Mouse (Mus musculus): ENCODE results near the gene Rbpms2. TPM values are rescaled to one million over a fixed set of nuclear protein-coding genes. Genes with fewer than 3 reads are reported as not detected.

Rbpms2 gene
- polyA plus RNA-seq, 1 experiment from 2014 or later, result 34.8 TPM

DNA sequence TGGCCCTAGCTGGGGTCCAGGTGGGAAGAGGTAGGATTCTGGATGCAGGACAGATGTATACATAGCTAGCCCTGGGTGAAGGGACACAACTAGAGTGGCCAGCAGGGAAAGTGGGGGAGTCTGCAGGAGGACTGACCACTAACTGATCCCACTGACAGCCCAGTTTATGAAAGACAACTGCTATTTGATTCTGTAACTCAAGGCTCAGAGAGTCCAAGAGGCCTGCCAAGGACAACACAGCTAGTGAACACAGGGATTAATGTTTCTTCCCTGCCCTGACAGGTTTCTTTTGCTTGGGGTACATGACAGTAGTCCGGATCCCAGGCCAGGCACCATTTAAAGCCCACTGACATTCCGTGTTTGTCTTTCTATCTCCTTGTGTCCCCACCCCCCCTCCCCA is 22.3 kb upstream of the Rbpms2 start:
- no peak overlapping the region for H3K27ac ChIP-seq (ENCODE audit: low read depth, low read length)
- H3K4me1 ChIP-seq (replicated peaks; ENCODE audit: control insufficient read depth, insufficient read depth, low read length), result peaks cover 3% of the 10 kb centered on the region
- H3K36me3 ChIP-seq (ENCODE audit: control insufficient read depth, insufficient read depth, low read length), result no peaks in the 10 kb centered on the region
- H3K4me2 ChIP-seq, result no peak overlapping the region
- no peaks in the 10 kb centered on the region for H3K27me3 ChIP-seq (replicated peaks; ENCODE audit: control insufficient read depth, insufficient read depth, low read length)
- ATAC-seq (replicated peaks; ENCODE audit: low FRiP score), result no peak
- no peak for DNase-seq (ENCODE audit: low spot score)
- no peak overlapping the region for H3K9ac ChIP-seq (ENCODE audit: low read depth, low read length)
- no peaks in the 10 kb centered on the region for H3K9me3 ChIP-seq (ENCODE audit: control insufficient read depth, low read length)
- no peak overlapping the region for H3K4me3 ChIP-seq (ENCODE audit: low read depth, low read length)
- WGBS, result 40% methylated on average over 2 of the region's 2 CpGs

DNA sequence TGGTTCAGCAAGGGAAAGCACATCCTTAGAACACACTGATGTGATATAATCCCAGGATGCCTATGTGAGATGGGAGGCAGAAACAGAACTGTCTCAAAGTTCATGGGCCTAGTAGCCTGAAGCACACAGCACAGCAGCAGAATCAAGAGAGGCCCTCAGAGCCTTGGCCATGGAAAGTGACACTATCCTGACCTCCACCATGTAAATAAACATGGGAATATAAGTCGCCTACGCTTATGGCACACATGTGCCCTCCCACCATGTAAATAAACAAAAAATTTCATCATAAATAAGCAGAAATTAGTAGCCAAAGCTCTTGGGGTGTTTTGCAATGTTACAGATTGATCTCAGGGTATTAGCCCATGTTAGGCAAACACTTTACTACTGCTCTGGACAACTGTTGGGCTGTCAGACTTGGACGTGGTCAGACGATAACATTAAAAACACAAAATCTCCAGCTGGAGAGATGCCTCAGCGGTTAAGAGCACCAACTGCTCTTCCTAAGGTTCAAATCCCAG is 17.4 kb upstream of the Rbpms2 start:
- DNase-seq (ENCODE audit: low spot score) (no peak), ATAC-seq (replicated peaks; ENCODE audit: low FRiP score) (no peak)
- no peak overlapping the region for H3K4me2 ChIP-seq
- no peaks in the 10 kb centered on the region for H3K4me1 ChIP-seq (replicated peaks; ENCODE audit: control insufficient read depth, insufficient read depth, low read length)
- H3K36me3 ChIP-seq (ENCODE audit: control insufficient read depth, insufficient read depth, low read length), result no peaks in the 10 kb centered on the region
- H3K27me3 ChIP-seq (replicated peaks; ENCODE audit: control insufficient read depth, insufficient read depth, low read length), result no peaks in the 10 kb centered on the region
- no peak overlapping the region for H3K27ac ChIP-seq (ENCODE audit: low read depth, low read length)
- H3K9me3 ChIP-seq (ENCODE audit: control insufficient read depth, low read length), result no peaks in the 10 kb centered on the region
- no peak overlapping the region for H3K9ac ChIP-seq (ENCODE audit: low read depth, low read length)
- 76% methylated on average over 5 of the region's 5 CpGs for WGBS
- no peak overlapping the region for H3K4me3 ChIP-seq (ENCODE audit: low read depth, low read length)

DNA sequence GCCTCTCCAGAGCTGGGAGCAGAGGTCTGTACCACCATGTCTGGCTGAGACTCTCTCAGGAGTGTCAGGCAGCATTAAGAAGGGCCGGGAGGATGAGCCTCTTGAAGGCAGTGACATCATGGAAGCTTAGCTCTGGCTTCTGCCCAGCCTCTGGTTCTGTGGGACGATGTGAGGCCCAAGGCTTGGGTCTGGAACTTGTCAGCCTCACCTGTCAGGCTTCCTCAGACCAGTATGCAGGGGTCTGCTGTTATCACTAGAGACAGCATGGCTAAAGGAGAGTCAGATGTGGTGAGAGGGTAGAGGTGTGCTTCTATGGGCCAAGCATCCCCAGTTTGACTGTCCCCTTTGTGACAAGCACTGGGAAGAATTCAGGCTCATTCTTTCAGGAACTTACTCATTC is 16.4 kb upstream of the Rbpms2 start:
- ATAC-seq (replicated peaks; ENCODE audit: low FRiP score), result no peak
- WGBS, result 50% methylated on average over 2 of the region's 2 CpGs

DNA sequence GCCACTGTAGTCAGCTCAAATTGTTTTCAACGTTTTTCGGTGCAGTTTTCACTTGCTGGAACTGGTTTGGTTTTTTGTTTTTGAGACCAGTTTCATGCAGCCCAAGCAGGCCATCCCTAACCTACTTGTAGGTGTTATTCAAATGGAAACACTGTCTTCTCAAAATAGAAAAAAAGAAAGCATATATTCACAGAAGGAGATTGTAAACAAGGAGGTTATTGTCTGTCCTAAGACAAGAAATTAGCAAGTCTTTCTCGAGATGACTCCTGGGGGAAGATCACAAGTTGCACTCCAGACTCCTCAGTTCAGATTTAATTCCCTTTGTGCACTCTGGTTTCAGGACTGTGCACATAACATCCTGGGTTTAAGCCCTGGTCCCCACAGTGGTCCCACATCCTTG is 10.1 kb upstream of the Rbpms2 start:
- H3K4me1 ChIP-seq (replicated peaks; ENCODE audit: control insufficient read depth, insufficient read depth, low read length), result no peaks in the 10 kb centered on the region
- H3K4me3 ChIP-seq (ENCODE audit: low read depth, low read length), result no peak overlapping the region
- H3K9ac ChIP-seq (ENCODE audit: low read depth, low read length), result no peak overlapping the region
- ATAC-seq (replicated peaks; ENCODE audit: low FRiP score) (no peak), DNase-seq (ENCODE audit: low spot score) (no peak)
- H3K9me3 ChIP-seq (ENCODE audit: control insufficient read depth, low read length), result no peaks in the 10 kb centered on the region
- no peak overlapping the region for H3K4me2 ChIP-seq
- no peaks in the 10 kb centered on the region for H3K27me3 ChIP-seq (replicated peaks; ENCODE audit: control insufficient read depth, insufficient read depth, low read length)
- 60% methylated on average over 3 of the region's 3 CpGs for WGBS
- no peak overlapping the region for H3K27ac ChIP-seq (ENCODE audit: low read depth, low read length)
- H3K36me3 ChIP-seq (ENCODE audit: control insufficient read depth, insufficient read depth, low read length), result no peaks in the 10 kb centered on the region

More for the DNA sequence above, 16.4 kb upstream of the Rbpms2 start:
- Histone ChIP-seq H3K27me3 (replicated peaks; ENCODE audit: control insufficient read depth, insufficient read depth, low read length) (no peaks in the 10 kb centered on the region), H3K4me3 (ENCODE audit: low read depth, low read length) (no peak overlapping the region), H3K9ac (ENCODE audit: low read depth, low read length) (no peak overlapping the region), H3K9me3 (ENCODE audit: control insufficient read depth, low read length) (no peaks in the 10 kb centered on the region), H3K4me1 (replicated peaks; ENCODE audit: control insufficient read depth, insufficient read depth, low read length) (no peaks in the 10 kb centered on the region), H3K4me2 (no peak overlapping the region), H3K36me3 (ENCODE audit: control insufficient read depth, insufficient read depth, low read length) (no peaks in the 10 kb centered on the region), H3K27ac (ENCODE audit: low read depth, low read length) (no peak overlapping the region)
- DNase-seq (ENCODE audit: low spot score), result no peak

DNA sequence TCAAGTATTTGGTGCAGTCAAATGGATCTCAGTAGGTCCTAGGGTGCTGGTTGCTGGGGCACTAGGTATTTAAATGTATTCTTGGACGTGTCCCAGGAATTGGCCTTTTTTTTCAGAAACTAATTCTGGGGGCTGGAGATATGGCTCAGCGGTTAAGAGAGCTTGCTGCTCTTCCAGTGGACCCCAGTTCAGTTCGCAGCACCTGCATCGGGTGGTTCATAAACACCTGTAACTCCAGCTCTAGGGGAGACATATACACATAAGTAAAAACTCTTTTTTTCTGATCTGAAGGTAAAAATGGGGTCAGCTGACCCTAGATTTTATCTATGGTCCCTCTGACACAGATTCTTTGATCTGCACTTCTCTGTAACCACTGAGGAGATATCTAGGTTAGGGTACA is 8.3 kb upstream of the Rbpms2 start:
- no peak for DNase-seq (ENCODE audit: low spot score)
- Histone ChIP-seq H3K9ac (ENCODE audit: low read depth, low read length) (no peak overlapping the region), H3K27me3 (replicated peaks; ENCODE audit: control insufficient read depth, insufficient read depth, low read length) (no peaks in the 10 kb centered on the region), H3K27ac (ENCODE audit: low read depth, low read length) (no peak overlapping the region), H3K4me1 (replicated peaks; ENCODE audit: control insufficient read depth, insufficient read depth, low read length) (no peaks in the 10 kb centered on the region), H3K4me3 (ENCODE audit: low read depth, low read length) (no peak overlapping the region), H3K4me2 (no peak overlapping the region), H3K9me3 (ENCODE audit: control insufficient read depth, low read length) (no peaks in the 10 kb centered on the region), H3K36me3 (ENCODE audit: control insufficient read depth, insufficient read depth, low read length) (no peaks in the 10 kb centered on the region)
- 80% methylated on average over 4 of the region's 4 CpGs for WGBS
- ATAC-seq (replicated peaks; ENCODE audit: low FRiP score), result no peak

DNA sequence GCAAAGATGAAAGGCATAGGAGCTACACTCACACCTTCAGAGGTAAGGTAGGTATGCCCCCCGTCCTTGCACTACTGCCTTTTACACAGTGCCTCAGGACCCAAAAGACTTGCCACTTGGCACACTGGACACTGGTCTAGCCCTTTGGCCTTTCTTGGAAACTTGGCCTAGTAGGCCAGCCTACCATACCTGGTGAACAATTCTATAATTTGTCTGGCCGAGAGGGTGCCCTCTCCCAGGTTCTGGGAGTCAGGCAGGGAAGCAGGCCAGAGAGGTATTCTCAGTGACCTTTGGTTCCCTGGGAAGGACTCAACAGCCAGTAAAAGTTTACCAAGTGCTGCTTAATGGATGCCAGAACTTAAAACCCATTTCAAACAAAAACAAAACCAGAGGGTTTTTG is 7.8 kb upstream of the Rbpms2 start:
- H3K27me3 ChIP-seq (replicated peaks; ENCODE audit: control insufficient read depth, insufficient read depth, low read length), result peaks cover 2% of the 10 kb centered on the region; the same call in 1 of the 2 replicates
- no peak for DNase-seq (ENCODE audit: low spot score)
- no peak overlapping the region for H3K27ac ChIP-seq (ENCODE audit: low read depth, low read length)
- no peaks in the 10 kb centered on the region for H3K36me3 ChIP-seq (ENCODE audit: control insufficient read depth, insufficient read depth, low read length)
- H3K9me3 ChIP-seq (ENCODE audit: control insufficient read depth, low read length), result no peaks in the 10 kb centered on the region
- no peaks in the 10 kb centered on the region for H3K4me1 ChIP-seq (replicated peaks; ENCODE audit: control insufficient read depth, insufficient read depth, low read length)
- no peak overlapping the region for H3K9ac ChIP-seq (ENCODE audit: low read depth, low read length)
- H3K4me2 ChIP-seq, result no peak overlapping the region
- no peak for ATAC-seq (replicated peaks; ENCODE audit: low FRiP score)
- no peak overlapping the region for H3K4me3 ChIP-seq (ENCODE audit: low read depth, low read length)
- WGBS, result 76% methylated on average over 2 of the region's 2 CpGs

DNA sequence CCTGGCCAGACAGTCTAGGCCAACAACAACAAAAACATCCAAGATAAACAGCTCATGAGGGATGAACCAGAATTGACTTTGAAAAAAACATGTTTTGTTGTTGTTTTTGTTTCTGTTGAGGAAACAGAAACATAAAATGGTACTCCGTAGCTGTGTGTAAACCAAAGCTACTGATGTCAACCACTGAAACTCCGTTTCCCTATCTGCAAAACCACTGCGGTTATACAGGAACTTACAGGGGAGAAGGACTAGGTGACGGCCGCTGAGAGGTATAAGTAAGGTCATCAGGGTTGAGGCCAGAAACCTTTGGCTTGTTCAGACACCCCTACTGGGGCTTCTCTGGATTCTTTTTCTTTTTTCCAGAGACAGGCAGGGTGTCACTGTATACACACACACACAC is 6.6 kb upstream of the Rbpms2 start:
- Histone ChIP-seq H3K9ac (ENCODE audit: low read depth, low read length) (no peak overlapping the region), H3K9me3 (ENCODE audit: control insufficient read depth, low read length) (no peaks in the 10 kb centered on the region), H3K27me3 (replicated peaks; ENCODE audit: control insufficient read depth, insufficient read depth, low read length) (peaks cover 12% of the 10 kb centered on the region), H3K4me3 (ENCODE audit: low read depth, low read length) (no peak overlapping the region), H3K4me2 (no peak overlapping the region), H3K4me1 (replicated peaks; ENCODE audit: control insufficient read depth, insufficient read depth, low read length) (no peaks in the 10 kb centered on the region), H3K36me3 (ENCODE audit: control insufficient read depth, insufficient read depth, low read length) (no peaks in the 10 kb centered on the region), H3K27ac (ENCODE audit: low read depth, low read length) (no peak overlapping the region)
- DNase-seq (ENCODE audit: low spot score) (no peak), ATAC-seq (replicated peaks; ENCODE audit: low FRiP score) (no peak)
- 66% methylated on average over 5 of the region's 5 CpGs for WGBS

DNA sequence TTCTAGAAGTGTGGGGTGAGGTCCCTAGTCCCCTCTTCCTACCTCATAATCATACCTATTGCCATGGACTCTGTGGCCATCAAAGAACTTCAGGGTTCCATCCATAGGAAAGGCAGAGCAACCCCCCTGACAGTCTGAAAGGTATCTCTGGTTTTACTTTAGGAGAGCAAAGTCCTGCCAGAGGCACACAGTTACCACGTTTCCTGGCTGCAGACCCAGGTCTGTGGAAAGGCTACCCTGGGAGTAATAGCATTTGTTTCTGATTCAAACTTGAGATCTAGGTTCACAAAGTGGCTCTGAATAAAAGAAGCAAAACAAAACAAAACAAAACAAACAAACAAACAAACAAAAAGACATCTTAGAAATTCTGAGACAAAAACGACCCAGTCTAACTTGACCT is 5.2 kb upstream of the Rbpms2 start:
- Histone ChIP-seq H3K9me3 (ENCODE audit: control insufficient read depth, low read length) (no peaks in the 10 kb centered on the region), H3K9ac (ENCODE audit: low read depth, low read length) (no peak overlapping the region), H3K36me3 (ENCODE audit: control insufficient read depth, insufficient read depth, low read length) (no peaks in the 10 kb centered on the region), H3K4me3 (ENCODE audit: low read depth, low read length) (no peak overlapping the region), H3K27me3 (replicated peaks; ENCODE audit: control insufficient read depth, insufficient read depth, low read length) (peaks cover 24% of the 10 kb centered on the region), H3K4me2 (no peak overlapping the region), H3K27ac (ENCODE audit: low read depth, low read length) (no peak overlapping the region), H3K4me1 (replicated peaks; ENCODE audit: control insufficient read depth, insufficient read depth, low read length) (peaks cover 5% of the 10 kb centered on the region; the same call in 1 of the 2 replicates)
- 73% methylated on average over 2 of the region's 2 CpGs for WGBS
- ATAC-seq (replicated peaks; ENCODE audit: low FRiP score), result no peak
- no peak for DNase-seq (ENCODE audit: low spot score)

DNA sequence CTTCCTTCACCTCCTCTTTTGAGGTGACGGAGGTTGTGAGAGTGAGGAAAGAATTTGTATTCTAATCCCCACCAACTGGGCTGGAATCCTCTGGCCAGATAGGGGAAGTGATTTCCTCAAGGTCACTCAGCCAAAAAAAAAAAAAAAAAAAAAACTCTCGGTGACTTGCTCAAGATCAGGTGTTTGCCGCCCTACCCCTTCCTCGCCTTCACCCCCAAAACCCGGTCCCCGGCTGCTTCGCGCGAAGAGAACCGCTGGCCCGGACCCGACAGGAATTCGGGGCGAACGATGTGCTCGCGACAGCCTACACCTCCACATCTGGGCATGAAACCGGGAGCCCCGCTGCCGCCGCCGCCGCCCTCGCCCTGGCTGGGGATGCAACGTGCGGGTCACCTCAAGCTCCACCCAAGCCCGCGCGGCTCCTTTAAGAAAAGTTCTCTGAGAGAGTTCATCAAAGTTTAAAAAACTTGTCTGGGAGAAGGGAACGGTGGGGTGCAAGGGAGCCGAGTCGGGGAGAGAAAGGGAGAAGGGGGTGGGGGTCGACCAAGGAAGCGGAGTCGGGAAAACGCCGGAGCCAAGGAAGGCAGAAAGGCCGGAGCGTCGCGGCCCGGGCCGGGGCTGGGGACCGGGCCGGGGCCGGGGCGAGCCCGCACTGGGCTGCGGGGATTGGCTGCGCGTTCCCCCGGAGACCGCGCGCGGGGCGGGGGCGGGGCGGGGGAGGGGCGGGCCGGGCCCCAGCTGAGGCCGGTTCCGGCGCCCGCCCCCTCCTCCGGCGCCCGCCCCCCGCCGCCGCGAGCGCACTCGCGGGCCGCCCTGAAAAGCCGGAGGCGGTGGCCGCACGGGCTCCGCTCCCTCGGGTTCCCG is 551 bp downstream of the Rbpms2 start:
- peaks cover 56% of the 10 kb centered on the region for H3K27me3 ChIP-seq (replicated peaks; ENCODE audit: control insufficient read depth, insufficient read depth, low read length)

More for the DNA sequence above, 551 bp downstream of the Rbpms2 start:
- ATAC-seq (replicated peaks; ENCODE audit: low FRiP score) (peak; percentile 81), DNase-seq (ENCODE audit: low spot score) (peak; percentile 68)
- Histone ChIP-seq H3K27ac (ENCODE audit: low read depth, low read length) (peak overlapping the region; percentile 23), H3K36me3 (ENCODE audit: control insufficient read depth, insufficient read depth, low read length) (no peaks in the 10 kb centered on the region), H3K4me1 (replicated peaks; ENCODE audit: control insufficient read depth, insufficient read depth, low read length) (peaks cover 14% of the 10 kb centered on the region), H3K4me3 (ENCODE audit: low read depth, low read length) (peak overlapping the region; percentile 73), H3K4me2 (peak overlapping the region; percentile 96), H3K9ac (ENCODE audit: low read depth, low read length) (peak overlapping the region; percentile 74), H3K9me3 (ENCODE audit: control insufficient read depth, low read length) (no peaks in the 10 kb centered on the region)
- WGBS, result 1% methylated on average over 54 of the region's 83 CpGs
